Mouse (Mus musculus) forebrain, embryonic 11.5 days (tissue): ENCODE measurements at regions not wholly inside any gene's neighbourhood (a gene's known extent, or its start where the extent isn't known, plus 50 kb on each side); places are given as distances from the start of the nearest gene placed in this dataset.

ENCODE experiments used
- ATAC-seq: fragments of 200-750 bp; cut with Nextera tagmentation; replicated peaks from 2 replicates; pipeline ENCODE4 v1.8.0; 2017; ENCODE audit warnings: moderate TSS enrichment; ENCODE audit not compliant: low FRiP score
- DNase-seq: peaks from one replicate; pipeline ENCODE4 v3.0.0-alpha.2; 2017; ENCODE audit warnings: low spot score
- H3K27ac ChIP-seq: fragments of 300-500 bp; sonication (generic); 2 replicates; pipeline ENCODE4 v1.5.1; 2014; ENCODE audit warnings: low read depth, low read length
- H3K27me3 ChIP-seq: fragments of 300-500 bp; sonication (generic); 2 replicates; pipeline ENCODE4 v1.6.1; 2014; ENCODE audit warnings: mild to moderate bottlenecking, low read length, mixed read lengths; ENCODE audit not compliant: control insufficient read depth, insufficient read depth
- H3K36me3 ChIP-seq: fragments of 300-500 bp; sonication (generic); 2 replicates; pipeline ENCODE4 v1.6.1; 2014; ENCODE audit warnings: mild to moderate bottlenecking, low read length, moderate library complexity, mixed read lengths; ENCODE audit not compliant: control insufficient read depth, insufficient read depth
- H3K4me1 ChIP-seq: fragments of 300-500 bp; sonication (generic); replicated peaks from 2 replicates; pipeline ENCODE4 v1.6.1; 2014; ENCODE audit warnings: low read length, mixed read lengths; ENCODE audit not compliant: control insufficient read depth, insufficient read depth
- H3K4me2 ChIP-seq: fragments of 300-500 bp; sonication (generic); 2 replicates; pipeline ENCODE4 v1.6.1; 2014; ENCODE audit warnings: low read depth, mild to moderate bottlenecking, low read length, moderate library complexity, mixed read lengths; ENCODE audit not compliant: severe bottlenecking
- H3K4me3 ChIP-seq: fragments of 300-500 bp; sonication (generic); 2 replicates; pipeline ENCODE4 v1.5.1; 2014; ENCODE audit warnings: low read depth, low read length
- H3K9ac ChIP-seq: fragments of 300-500 bp; sonication (generic); 2 replicates; pipeline ENCODE4 v1.6.1; 2014; ENCODE audit warnings: low read length
- H3K9me3 ChIP-seq: fragments of 300-500 bp; sonication (generic); 2 replicates; pipeline ENCODE4 v1.6.1; 2016; ENCODE audit warnings: low read length, mixed read lengths; ENCODE audit not compliant: control insufficient read depth
- WGBS: fragments of 180-500 bp; shearing (Covaris S2); extraction: QIAGEN DNeasy Blood & Tissue Kit; methylation state at CpG from one replicate; pipeline ENCODE4 v1.1.7; 2014; 5-methylcytosine and 5-hydroxymethylcytosine counted together

DNA sequence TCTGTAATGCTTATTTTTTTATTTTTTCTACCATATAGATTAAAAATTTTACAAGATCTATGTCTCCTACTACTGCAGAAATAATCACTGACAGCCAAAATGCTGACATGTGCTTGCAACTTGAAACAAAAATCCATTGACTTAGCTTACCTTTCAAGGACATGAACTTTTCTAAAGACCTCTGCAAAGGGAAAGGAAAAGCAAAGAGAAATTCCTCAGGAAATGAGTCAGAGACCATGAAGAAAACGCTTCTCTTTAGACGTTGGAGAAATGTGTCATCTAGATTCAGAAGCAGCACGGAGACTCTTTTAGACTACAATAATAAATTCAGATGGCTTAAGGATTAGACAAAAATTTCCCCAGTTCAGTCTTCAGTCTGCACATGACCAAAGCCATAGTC, 2188.6 kb upstream of the Tenm3 start:
- 67% methylated on average over 3 of the region's 3 CpGs for WGBS
- DNase-seq: no peak
- H3K4me1 ChIP-seq: no peaks in the 10 kb centered on the region
- H3K36me3 ChIP-seq: no peaks in the 10 kb centered on the region
- no peaks in the 10 kb centered on the region for H3K9me3 ChIP-seq
- H3K27ac ChIP-seq: no peak overlapping the region
- H3K4me2 ChIP-seq: no peak overlapping the region
- H3K27me3 ChIP-seq: no peaks in the 10 kb centered on the region
- H3K4me3 ChIP-seq: no peak overlapping the region
- ATAC-seq: no peak
- no peak overlapping the region for H3K9ac ChIP-seq

DNA sequence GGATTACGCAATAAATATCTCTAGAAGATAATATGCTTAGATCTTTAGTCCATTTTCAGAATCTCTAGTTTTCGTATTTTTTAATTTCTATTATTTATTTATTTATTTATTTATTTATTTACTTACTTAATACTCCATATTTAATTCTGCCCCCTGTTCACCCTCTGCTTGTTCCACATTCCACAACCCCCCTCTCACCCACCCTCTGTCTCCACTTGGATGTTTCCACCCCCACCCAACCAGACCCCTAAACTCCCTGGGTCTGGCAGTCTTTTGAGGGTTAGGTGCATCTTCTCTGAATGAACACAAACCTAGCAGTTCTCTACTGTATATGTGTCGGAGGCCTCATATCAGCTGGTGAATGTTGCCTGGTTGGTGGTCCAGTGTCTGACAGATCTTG, 2166.8 kb upstream of the Tenm3 start:
- no peaks in the 10 kb centered on the region for H3K27me3 ChIP-seq
- H3K4me2 ChIP-seq: no peak overlapping the region
- no peaks in the 10 kb centered on the region for H3K36me3 ChIP-seq
- ATAC-seq (peak; percentile 61; the same call in 1 of the 2 replicates), DNase-seq (no peak)
- H3K27ac ChIP-seq: no peak overlapping the region
- H3K9me3 ChIP-seq: no peaks in the 10 kb centered on the region
- H3K4me1 ChIP-seq: no peaks in the 10 kb centered on the region
- H3K4me3 ChIP-seq: no peak overlapping the region
- WGBS: 92% methylated on average over 3 of the region's 3 CpGs
- H3K9ac ChIP-seq: no peak overlapping the region

- no peak for ATAC-seq
- H3K9me3 ChIP-seq: no peaks in the 10 kb centered on the region
- H3K9ac ChIP-seq: no peak overlapping the region
- H3K27me3 ChIP-seq: no peaks in the 10 kb centered on the region
- no peaks in the 10 kb centered on the region for H3K4me1 ChIP-seq
- no peak overlapping the region for H3K4me3 ChIP-seq
- H3K4me2 ChIP-seq: no peak overlapping the region
- WGBS: 60% methylated on average over 4 of the region's 4 CpGs
- no peak for DNase-seq
- H3K27ac ChIP-seq: no peak overlapping the region
- H3K36me3 ChIP-seq: no peaks in the 10 kb centered on the region
Measured at GRCm38 (mm10) chr8:50967386-50967785, 2123.6 kb upstream of the Tenm3 start.

DNA sequence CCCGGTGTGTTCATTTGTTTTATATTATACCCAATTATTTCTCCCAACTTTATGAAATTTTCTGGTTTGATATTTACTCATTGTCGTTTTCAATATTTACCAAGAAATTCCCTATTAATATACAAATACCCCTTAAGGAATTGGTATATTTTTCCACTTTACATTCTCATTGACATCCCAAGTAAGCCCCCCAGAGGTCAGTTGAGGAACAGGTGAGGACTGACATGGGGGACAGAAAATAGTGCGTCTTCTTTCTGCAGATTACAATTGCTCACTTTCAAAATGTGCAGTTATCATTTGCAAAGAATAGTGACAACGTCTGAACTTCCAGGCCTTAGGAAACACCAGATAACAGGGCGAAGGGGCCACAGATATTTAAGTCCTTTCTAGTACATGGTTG, 2073.8 kb upstream of the Tenm3 start:
- Histone ChIP-seq H3K27ac (no peak overlapping the region), H3K4me1 (peaks cover 3% of the 10 kb centered on the region), H3K9ac (no peak overlapping the region), H3K27me3 (peaks cover 6% of the 10 kb centered on the region), H3K4me3 (no peak overlapping the region), H3K4me2 (no peak overlapping the region), H3K36me3 (no peaks in the 10 kb centered on the region), H3K9me3 (no peaks in the 10 kb centered on the region)
- ATAC-seq (no peak), DNase-seq (no peak)
- WGBS: 25% methylated on average over 5 of the region's 5 CpGs

- H3K4me2 ChIP-seq: peak overlapping the region; percentile 98
- H3K9ac ChIP-seq: no peak overlapping the region
- H3K27me3 ChIP-seq: peaks cover 6% of the 10 kb centered on the region
- H3K9me3 ChIP-seq: no peaks in the 10 kb centered on the region
- no peak overlapping the region for H3K27ac ChIP-seq
- H3K4me1 ChIP-seq: peaks cover 3% of the 10 kb centered on the region
- ATAC-seq: no peak; the same call in 1 of the 2 replicates
- H3K4me3 ChIP-seq: peak overlapping the region; percentile 59
- WGBS: 2% methylated on average over 8 of the region's 8 CpGs
- no peaks in the 10 kb centered on the region for H3K36me3 ChIP-seq
- DNase-seq: no peak
Measured at GRCm38 (mm10) chr8:50916733-50917113, 2073.0 kb upstream of the Tenm3 start.

DNA sequence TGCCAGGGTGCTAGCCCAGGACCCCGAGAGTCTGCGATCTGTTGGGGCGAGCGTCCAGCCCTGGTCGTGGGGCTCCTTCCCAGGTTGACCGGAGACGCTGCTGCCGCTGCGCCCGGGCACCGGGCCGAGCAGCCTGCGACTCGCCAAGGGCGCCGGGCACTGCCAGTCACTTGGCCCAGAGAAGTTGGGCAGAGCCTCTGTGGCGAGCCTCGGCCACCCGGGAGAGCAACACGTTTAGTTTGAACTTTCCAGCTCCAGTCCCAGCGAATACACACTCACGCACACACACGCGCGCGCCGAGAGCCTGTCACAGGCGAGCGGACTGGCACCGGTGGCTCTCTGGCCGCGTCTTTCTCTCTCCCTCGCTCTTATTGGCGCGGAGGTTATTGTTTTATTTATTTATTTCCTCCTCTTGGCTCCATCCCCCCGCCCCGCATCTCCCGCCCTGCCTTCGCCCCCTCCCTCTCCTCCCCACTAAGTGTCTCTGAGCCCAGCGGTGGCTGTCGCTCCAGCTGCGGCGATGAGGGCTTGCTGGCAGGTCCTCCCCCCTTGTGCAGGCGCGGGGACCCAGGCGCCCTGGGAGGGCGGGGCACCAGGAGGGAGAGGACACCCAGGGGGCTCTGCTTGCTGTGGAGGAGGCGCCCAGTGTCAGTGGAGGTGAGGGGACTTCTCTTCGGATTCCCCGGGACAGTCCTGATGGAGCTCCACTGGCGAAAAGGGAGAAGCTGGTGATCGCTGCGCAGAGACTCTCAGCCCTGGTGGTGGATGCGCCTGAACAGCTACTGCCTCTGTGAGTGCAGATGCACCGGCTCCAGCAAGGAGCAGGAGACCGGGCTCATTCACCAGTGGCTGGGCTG, 2072.4 kb upstream of the Tenm3 start:
- H3K27me3 ChIP-seq: peaks cover 6% of the 10 kb centered on the region
- peak; percentile 77 for DNase-seq
- WGBS: under 1% methylated on average over 54 of the region's 56 CpGs
- peak overlapping the region; percentile 59 for H3K9ac ChIP-seq
- no peaks in the 10 kb centered on the region for H3K36me3 ChIP-seq
- H3K9me3 ChIP-seq: no peaks in the 10 kb centered on the region
- peak; percentile 80 for ATAC-seq
- H3K4me3 ChIP-seq: peak overlapping the region; percentile 59
- H3K4me2 ChIP-seq: peak overlapping the region; percentile 98
- H3K4me1 ChIP-seq: peaks cover 3% of the 10 kb centered on the region
- no peak overlapping the region for H3K27ac ChIP-seq

GRCm38 (mm10) chr8:50915259-50915875, 2071.6 kb upstream of the Tenm3 start:
- no peaks in the 10 kb centered on the region for H3K36me3 ChIP-seq
- DNase-seq (peak; percentile 72), ATAC-seq (peak; percentile 39; the same call in 1 of the 2 replicates)
- peak overlapping the region; percentile 59 for H3K4me3 ChIP-seq
- under 1% methylated on average over 22 of the region's 22 CpGs for WGBS
- H3K27ac ChIP-seq: no peak overlapping the region
- peak overlapping the region; percentile 59 for H3K9ac ChIP-seq
- peak overlapping the region; percentile 98 for H3K4me2 ChIP-seq
- H3K9me3 ChIP-seq: no peaks in the 10 kb centered on the region
- peaks cover 6% of the 10 kb centered on the region for H3K27me3 ChIP-seq
- H3K4me1 ChIP-seq: peaks cover 3% of the 10 kb centered on the region

GRCm38 (mm10) chr8:50914615-50915014, 2070.9 kb upstream of the Tenm3 start:
- H3K4me1 ChIP-seq: peaks cover 3% of the 10 kb centered on the region
- no peaks in the 10 kb centered on the region for H3K36me3 ChIP-seq
- no peak for DNase-seq
- H3K4me2 ChIP-seq: peak overlapping the region; percentile 98; the same call in 1 of the 2 replicates
- 0 out of 2 replicates have a peak overlapping the region, but pooled peaks have one; percentile 59 for H3K4me3 ChIP-seq
- WGBS: 21% methylated on average over 7 of the region's 7 CpGs
- H3K9ac ChIP-seq: no peak overlapping the region
- no peaks in the 10 kb centered on the region for H3K9me3 ChIP-seq
- peaks cover 6% of the 10 kb centered on the region for H3K27me3 ChIP-seq
- ATAC-seq: no peak
- no peak overlapping the region for H3K27ac ChIP-seq
